Mouse (Mus musculus) megakaryocyte, embryonic 14.5 days (primary cell): ENCODE data around the gene Jmjd7.

Experiments
- FLI1 ChIP-seq: IDR thresholded peaks from 2 replicates; pipeline ENCODE4 v1.6.1; 2012; ENCODE audit warnings: low read length, inconsistent platforms, mixed read lengths
- GATA1 ChIP-seq: IDR thresholded peaks from 3 replicates; pipeline ENCODE4 v1.6.1; 2012; ENCODE audit warnings: mixed read lengths, low read length, inconsistent platforms, borderline replicate concordance

DNA sequence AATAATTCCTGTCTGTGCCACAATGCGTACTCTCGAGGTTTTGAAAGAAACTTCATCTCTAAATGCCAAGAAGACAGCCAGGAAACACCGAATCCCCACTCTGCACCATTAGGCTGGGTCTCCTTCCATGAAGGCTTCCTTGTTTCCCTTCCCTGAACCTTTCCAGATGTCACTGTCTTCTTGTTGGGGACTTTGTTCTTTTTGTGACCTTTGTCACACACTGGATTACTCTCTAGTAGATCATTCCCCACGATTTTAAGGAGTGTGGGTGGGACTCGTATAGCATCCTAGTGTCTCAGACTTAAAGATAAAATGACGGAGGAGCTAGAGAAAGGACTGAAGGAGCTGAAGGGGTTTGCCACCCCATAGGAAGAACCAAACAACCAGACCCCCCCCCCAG is 36.4 kb upstream of the Jmjd7 start:
- TF ChIP-seq GATA1 (no peak), FLI1 (no peak)
